Mouse (Mus musculus) bone marrow macrophage, adult 2 months (primary cell): ENCODE measurements around the gene Slc38a10.

Experiments used
- CTCF ChIP-seq: IDR thresholded peaks from 2 replicates; pipeline ENCODE4 v1.5.1; 2012; ENCODE audit warnings: low read depth, mild to moderate bottlenecking, low read length, moderate library complexity
- POLR2A ChIP-seq: IDR thresholded peaks from 2 replicates; pipeline ENCODE4 v1.6.1; 2012; ENCODE audit warnings: mild to moderate bottlenecking, low read depth, low read length, borderline replicate concordance

DNA sequence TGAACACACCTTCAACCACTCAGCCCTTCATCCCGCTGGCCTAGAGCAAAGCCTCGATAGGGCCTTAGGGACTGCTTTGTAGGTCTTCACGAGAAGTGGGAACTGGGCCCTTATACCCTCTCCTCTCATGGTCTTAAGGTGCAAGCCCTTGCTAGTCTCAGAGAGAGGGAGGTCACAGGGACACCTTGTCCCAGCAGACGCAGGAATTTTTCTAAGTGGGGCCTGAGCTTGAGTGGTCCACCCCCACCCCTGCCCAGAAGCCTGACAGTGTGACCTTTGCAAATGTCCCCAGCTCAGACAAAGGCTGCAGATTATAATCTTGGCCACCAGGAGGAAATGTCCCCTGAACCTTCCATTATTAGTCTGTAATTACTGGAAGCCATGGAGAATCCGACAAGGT is 8.5 kb upstream of the Slc38a10 start:
- TF ChIP-seq CTCF (no peak), POLR2A (no peak)
